Mouse (Mus musculus) left cerebral cortex, adult 9 months (tissue): ENCODE measurements around the gene Entpd8.

ENCODE experiments used
- DNase-seq, 2 experiments: peaks; one replicate each; pipeline ENCODE4 v3.0.0; 2022; ENCODE audit warnings: low spot score in 2 of 2

Entpd8 gene

GRCm38 (mm10) chr2:25080076-25080475, at the start of gene Entpd8:
Entpd8 (plus strand) TSS chr2:25080304.
- DNase-seq, result no peak

DNA sequence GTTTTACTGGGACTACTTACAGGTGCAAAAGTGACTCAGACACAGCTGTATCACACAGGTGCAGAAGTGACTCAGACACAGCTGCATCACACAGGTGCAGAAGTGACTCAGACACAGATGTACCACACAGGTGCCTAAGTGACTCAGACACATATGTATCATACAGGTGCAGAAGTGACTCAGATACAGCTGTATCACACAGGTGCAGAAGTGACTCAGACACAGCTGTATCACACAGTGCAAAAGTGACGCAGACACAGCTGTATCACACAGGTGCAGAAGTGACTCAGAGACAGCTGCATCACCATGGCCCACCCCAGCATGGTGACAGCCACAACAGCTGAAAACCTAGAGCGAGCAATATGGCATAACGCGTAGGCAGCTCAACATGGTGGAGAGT, 45.1 kb upstream of the Entpd8 start:
- no peak for DNase-seq

DNA sequence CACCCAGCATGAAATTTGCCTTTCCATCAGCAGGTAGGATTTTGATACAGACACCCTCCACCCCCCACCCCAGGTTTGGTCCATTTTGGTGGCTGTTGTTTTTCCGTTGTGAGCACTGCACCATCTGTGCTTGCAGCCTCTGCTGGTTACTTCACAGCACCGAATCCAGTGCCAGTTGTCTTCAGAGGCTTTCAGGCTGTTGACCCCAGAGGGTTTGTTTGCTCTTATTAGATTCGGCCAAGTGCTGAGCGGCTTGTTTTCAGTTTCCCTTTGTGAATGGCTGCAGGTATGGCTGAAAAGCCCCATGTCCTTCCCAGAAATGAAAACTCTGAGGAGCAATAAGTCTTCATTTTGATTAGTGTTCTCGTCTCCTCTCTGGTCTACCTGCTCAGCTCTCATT, 40.0 kb upstream of the Entpd8 start:
- no peak for DNase-seq

DNA sequence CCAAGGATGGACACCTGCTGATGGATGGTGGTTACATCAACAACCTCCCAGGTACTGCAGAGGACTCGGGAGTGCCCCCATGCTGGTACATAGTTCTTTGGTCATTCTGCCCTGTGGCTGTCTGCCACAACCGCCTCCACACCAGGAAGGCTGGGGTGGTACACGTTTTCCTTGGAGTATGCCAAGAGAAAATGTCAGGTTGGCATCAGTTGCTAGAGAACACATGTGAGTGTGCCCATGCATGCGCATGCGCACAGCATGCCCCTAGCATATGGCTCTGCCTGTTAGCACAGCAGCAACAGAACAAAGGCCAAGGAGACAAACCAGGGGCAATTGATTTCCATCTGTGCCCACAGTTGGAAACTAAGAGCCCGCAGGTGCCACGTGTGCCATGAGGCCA, 29.2 kb upstream of the Entpd8 start:
- DNase-seq, result peak in 1 of 2 experiments; percentile 64

GRCm38 (mm10) chr2:25051450-25051849, 28.7 kb upstream of the Entpd8 start:
- DNase-seq, result no peak

DNA sequence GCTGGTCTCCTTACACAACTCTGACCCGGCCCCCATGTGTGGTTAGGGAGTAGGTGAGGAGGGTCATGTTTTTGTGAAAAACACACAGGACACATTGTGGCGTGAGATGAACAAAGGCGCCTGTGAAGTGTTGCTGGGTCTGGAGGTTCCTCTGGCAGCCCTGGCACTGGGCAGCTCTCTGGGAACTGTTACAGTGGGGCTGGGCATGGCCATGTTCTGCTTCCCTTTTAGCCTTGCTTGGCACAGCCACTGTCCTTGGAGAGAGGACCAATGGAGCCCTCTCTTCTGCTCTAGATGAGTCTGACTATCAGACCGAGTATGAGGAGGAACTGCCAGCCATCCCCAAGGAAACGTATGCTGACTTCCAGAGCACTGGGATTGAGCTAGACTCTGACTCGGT, 27.0 kb upstream of the Entpd8 start:
- no peak for DNase-seq

GRCm38 (mm10) chr2:25054221-25055067, 25.7 kb upstream of the Entpd8 start, which contains the start of gene Nsmf:
Nsmf (plus strand) TSS chr2:25054355.
- peak; percentile 66 to 89 for DNase-seq

DNA sequence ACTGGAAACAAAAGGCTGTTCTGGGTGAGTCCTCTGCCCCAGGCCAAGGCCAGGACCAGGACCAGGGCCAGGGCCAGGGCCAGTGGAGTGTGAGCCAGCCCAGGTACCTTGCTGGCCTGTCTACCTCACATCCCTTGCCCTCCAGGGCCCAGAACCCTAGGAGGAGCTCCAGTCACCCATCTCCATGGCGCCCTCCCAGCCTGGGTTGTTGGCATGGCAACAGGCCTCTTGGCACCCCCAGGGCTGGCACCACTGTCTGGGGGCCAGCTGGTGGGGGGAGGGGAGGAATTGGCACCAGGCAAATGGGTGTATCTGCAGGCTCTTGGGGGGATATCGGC, 25.1 kb upstream of the Entpd8 start:
- DNase-seq, result peak; percentile 45 to 71

DNA sequence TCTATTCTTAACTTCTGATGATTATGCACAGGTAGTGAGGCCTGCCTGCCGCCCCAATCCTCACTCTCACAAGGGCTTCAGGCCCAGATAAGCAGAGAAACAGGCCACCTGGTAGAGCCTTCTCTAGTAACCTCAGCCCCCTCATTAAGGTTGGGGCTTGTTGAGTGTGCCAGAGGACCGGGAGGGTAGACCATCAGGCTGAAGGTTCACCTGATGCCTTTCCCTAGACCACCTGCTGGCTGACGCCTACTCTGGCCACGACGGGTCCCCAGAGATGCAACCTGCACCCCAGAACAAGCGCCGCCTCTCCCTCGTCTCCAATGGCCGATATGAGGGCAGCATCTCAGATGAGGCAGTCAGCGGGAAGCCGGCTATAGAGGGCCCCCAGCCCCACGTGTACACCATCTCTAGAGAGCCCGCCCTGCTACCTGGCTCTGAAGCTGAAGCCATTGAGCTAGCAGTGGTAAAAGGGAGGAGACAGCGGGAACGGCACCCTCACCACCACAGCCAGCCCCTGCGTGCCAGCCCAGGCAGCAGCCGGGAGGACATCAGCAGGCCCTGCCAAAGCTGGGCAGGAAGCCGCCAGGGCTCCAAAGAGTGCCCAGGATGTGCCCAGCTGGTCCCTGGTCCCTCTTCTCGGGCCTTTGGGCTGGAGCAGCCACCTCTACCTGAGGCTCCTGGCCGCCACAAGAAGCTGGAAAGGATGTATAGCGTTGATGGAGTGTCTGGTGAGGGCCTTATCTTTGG, 24.5 kb upstream of the Entpd8 start:
- no peak for DNase-seq

- no peak for DNase-seq
Measured at GRCm38 (mm10) chr2:25058926-25059325, 21.2 kb upstream of the Entpd8 start.

DNA sequence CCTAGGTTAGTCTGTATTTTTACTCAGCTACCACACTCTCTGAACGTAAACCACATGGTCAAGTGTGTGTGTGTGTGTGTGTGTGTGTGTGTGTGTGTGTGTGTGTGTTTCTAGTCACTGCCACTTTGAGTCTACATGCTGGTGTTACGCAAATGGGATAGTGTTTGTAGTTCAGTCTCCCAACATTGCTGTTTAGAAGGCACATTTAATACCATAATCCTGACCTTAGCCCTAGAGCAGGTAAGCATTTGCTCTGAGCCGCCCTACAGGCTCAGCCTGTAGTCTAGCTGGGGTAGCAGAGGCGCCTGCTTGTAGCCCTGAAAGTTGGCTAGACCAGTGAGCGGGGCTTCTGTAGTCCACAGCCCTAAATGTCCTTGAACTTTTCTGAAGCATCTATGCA, 16.6 kb upstream of the Entpd8 start:
- no peak for DNase-seq

DNA sequence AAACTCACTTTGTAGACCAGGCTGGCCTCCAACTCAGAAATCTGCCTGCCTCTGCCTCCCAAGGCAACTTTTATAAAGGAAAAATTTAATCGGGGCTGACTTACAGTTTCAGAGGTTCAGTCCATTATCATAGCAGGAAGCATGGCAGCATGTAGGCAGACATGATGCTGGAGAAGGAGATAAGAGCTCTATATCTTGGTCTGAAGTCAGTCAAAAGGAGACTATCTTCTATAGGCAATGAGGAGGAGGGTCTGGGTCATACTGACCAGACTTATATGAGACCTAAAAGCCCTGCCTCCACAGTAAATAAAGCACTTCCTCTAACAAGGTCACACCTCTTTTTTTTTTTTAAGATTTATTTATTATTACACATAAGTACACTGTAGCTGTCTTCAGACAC, 15.8 kb upstream of the Entpd8 start:
- no peak for DNase-seq

GRCm38 (mm10) chr2:25065537-25065936, 14.6 kb upstream of the Entpd8 start:
- no peak for DNase-seq

GRCm38 (mm10) chr2:25066552-25066951, 13.6 kb upstream of the Entpd8 start:
- no peak for DNase-seq

DNA sequence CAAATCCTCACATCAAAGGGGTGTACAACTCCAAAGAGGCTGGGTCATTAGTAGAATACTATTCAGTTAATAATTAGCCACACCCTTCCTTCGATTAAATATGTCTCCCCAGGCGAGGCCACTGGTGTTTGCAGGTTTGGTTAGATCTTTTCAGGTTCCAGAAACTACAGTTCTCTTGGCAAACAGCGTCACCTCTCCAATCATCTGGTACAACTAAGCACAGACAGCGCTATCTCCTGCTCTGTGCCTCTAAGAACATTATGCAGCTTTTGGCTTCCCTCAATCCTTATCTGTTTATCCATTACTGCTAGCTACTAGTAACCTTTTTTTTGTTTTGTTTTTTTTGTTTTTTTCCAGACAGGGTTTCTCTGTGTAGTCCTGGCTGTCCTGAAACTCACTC, 10.6 kb upstream of the Entpd8 start:
- no peak for DNase-seq

DNA sequence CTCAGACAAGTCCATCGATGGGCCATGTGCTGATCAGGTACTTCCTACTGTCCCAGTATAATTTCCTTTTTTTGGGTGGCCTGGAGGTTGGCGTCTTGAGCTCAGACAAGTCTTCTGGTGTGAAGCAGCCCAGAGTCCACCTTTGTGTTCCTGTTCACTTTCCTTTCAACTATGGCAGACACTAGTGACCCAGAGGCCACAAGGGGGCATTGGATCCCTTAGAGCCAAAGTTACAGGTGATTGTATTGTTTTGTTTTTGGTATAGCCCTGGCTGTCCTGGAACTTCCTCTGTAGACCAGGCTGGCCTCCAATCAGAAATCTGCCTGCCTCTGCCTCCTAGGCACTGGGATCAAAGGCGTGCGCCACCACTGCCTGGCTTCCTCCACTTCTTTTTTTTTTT, 7.7 kb upstream of the Entpd8 start:
- DNase-seq, result no peak

DNA sequence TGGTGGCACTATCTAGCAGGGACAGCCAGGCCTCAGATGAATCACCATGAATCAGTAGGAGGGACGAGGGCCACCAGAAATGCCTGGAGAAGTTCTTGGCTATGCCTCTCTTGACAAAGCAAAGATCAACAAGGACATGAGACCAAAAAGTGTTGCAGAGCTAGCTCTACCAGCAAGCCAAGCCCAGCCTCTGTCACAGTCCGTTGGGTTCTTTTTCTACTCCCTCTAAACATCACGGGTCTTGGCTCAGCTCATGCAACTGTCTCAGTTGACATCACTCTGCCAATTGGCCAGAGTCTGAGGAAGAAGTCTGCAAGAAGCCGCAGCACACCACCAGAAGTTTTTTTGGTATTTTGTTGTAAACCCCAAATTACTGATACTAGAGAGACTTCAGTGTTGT, 4.6 kb upstream of the Entpd8 start:
- no peak for DNase-seq

GRCm38 (mm10) chr2:25078967-25079366, 1.1 kb upstream of the Entpd8 start:
- no peak for DNase-seq

- no peak for DNase-seq
Measured at GRCm38 (mm10) chr2:25083697-25084096, 3.6 kb downstream of the Entpd8 start.

DNA sequence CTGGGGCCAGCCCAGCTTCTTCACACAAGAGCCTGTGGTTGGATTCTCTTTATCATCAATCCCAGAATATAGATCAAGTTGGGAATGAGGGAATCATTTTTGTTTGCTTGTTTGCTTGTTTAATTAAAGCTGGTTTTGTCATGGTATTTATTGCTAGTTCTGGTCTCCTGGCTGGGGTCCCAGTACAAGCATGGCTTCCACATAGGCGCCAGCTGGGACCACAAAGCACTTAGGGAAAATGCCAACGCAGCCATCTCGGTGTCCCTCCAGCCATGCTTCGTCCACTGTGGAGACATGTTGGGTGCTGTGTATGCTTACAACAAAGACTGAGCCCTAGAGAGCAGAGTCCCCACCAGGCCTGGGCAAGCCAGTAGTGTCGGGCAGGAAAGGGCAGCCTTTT, 5.5 kb downstream of the Entpd8 start:
- DNase-seq, result no peak

DNA sequence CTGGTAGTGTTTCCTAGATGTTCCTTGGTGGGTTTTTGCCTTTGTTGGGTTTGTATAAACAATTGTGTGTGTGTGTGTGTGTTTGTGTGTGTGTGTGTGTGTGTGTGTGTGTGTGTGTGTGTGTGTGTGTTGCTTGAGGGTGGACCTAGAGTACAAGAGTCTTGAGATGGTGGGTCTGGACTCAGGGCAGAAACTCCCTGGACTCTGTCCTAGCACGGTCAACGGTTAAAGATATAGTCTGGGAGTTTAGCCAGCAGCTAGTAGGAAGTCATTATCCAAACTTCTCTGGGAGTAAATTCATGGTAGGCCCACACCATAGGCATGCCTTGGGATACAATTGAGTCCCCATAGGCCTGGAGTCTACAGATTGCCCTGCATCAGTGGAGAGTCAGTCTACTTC, 7.7 kb downstream of the Entpd8 start:
- no peak for DNase-seq

- no peak for DNase-seq
Measured at GRCm38 (mm10) chr2:25088636-25089035, 8.5 kb downstream of the Entpd8 start.

GRCm38 (mm10) chr2:25094785-25095108, 14.6 kb downstream of the Entpd8 start:
- DNase-seq, result no peak
